Mouse (Mus musculus): ENCODE data around the gene Slc11a2.
"Not testable (repeated sequence)": the region's sequence is repeated elsewhere in the genome, so short reads cannot be mapped to it uniquely, and the experiment has no call there.

Slc11a2 gene

GRCm38 (mm10) chr15:100401811-100402210, 23.1 kb downstream of the Slc11a2 start:
- DNase-seq = no peak

GRCm38 (mm10) chr15:100400592-100401250, 24.2 kb downstream of the Slc11a2 start:
- peak; percentile 82 for DNase-seq

GRCm38 (mm10) chr15:100395561-100395960, 29.3 kb downstream of the Slc11a2 start:
- DNase-seq = no peak

- no peak for DNase-seq
Observed at GRCm38 (mm10) chr15:100393016-100393415, 31.9 kb downstream of the Slc11a2 start.

- no peak for DNase-seq
Observed at GRCm38 (mm10) chr15:100391599-100391998, 33.3 kb downstream of the Slc11a2 start.

- no peak for DNase-seq
Observed at GRCm38 (mm10) chr15:100391066-100391465, 33.8 kb downstream of the Slc11a2 start.

- DNase-seq = no peak
Observed at GRCm38 (mm10) chr15:100388886-100389285, 36.0 kb downstream of the Slc11a2 start.

GRCm38 (mm10) chr15:100388224-100388835, 36.5 kb downstream of the Slc11a2 start:
- no peak for DNase-seq

- DNase-seq = no peak
Observed at GRCm38 (mm10) chr15:100387544-100388223, 37.2 kb downstream of the Slc11a2 start.

- DNase-seq = no peak
Observed at GRCm38 (mm10) chr15:100385705-100386104, 39.2 kb downstream of the Slc11a2 start.

- DNase-seq = no peak
Observed at GRCm38 (mm10) chr15:100380104-100380503, 44.8 kb downstream of the Slc11a2 start.

GRCm38 (mm10) chr15:100379658-100380057, 45.2 kb downstream of the Slc11a2 start:
- no peak for DNase-seq

GRCm38 (mm10) chr15:100377847-100378505, 46.9 kb downstream of the Slc11a2 start:
- not testable (repeated sequence) for DNase-seq

GRCm38 (mm10) chr15:100375066-100375465, 49.8 kb downstream of the Slc11a2 start:
- DNase-seq = peak; percentile 76

GRCm38 (mm10) chr15:100367119-100367518, 57.8 kb downstream of the Slc11a2 start:
- DNase-seq = no peak

- DNase-seq = not testable (repeated sequence)
Observed at GRCm38 (mm10) chr15:100365967-100366366, 58.9 kb downstream of the Slc11a2 start.

GRCm38 (mm10) chr15:100364242-100364641, 60.6 kb downstream of the Slc11a2 start, which contains the start of gene Higd1c:
Gene Higd1c (plus strand): TSS chr15:100364542.
- DNase-seq = no peak

- DNase-seq = no peak
Observed at GRCm38 (mm10) chr15:100355876-100356275, 69.0 kb downstream of the Slc11a2 start.

- not testable (repeated sequence) for DNase-seq
Observed at GRCm38 (mm10) chr15:100353399-100353798, 71.5 kb downstream of the Slc11a2 start.

- no peak for DNase-seq
Observed at GRCm38 (mm10) chr15:100352711-100353250, 72.1 kb downstream of the Slc11a2 start, which contains the start of the genes Methig1 and Mettl7a2. Gene Methig1 (plus strand): TSS chr15:100353149. Gene Mettl7a2 (plus strand): TSS chr15:100353200.

GRCm38 (mm10) chr15:100351501-100352060, 73.3 kb downstream of the Slc11a2 start:
- peak; percentile 47 for DNase-seq

- peak; percentile 82 for DNase-seq
Observed at GRCm38 (mm10) chr15:100349496-100349895, 75.4 kb downstream of the Slc11a2 start.

All from kidney, postnatal 14 days (tissue).